Mouse (Mus musculus): ENCODE data around the gene Hdac11.

DNA sequence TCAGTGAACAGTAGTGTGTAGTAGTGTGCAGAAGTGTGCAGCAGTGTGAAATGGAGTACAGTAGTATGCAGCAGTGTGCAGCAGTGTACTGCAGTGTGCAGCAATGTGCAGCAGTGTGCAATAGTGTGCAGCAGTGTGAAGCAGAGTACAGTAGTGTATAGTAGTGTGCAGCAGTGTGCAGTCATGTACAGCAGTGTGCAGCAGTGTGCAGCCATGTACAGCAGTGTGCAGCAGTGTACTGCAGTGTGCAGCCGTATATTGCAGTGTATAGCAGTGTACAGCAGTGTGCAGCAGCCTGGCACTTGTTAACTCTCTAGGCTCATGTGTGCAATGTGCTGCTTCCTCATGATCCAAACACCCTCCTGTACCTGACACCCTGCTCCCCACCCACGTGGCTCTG, 42.0 kb downstream of the Hdac11 start:
- TF ChIP-seq POLR2AphosphoS2 (IDR thresholded peaks at IDR 0.05; ENCODE audit: insufficient read length, low read depth) (no peak), SRF (IDR thresholded peaks at IDR 0.05; ENCODE audit: control insufficient read depth, insufficient read length, low read depth) (no peak), MAX (IDR thresholded peaks at IDR 0.05; ENCODE audit: low read depth) (no peak), POLR2A (IDR thresholded peaks at IDR 0.05; ENCODE audit: insufficient read length, low read depth) (no peak), USF1 (IDR thresholded peaks at IDR 0.05; ENCODE audit: low read depth) (no peak), TCF12 (IDR thresholded peaks at IDR 0.05; ENCODE audit: insufficient read depth, poor library complexity, severe bottlenecking) (no peak), E2F4 (IDR thresholded peaks at IDR 0.05; ENCODE audit: insufficient read depth) (no peak)
